8 mouse cellular contexts compared by ENCODE assay signal in genomic region chr10:117379908-117380307, GRCm38 (mm10). TPM values are rescaled to one million over a fixed set of nuclear protein-coding genes. Genes with fewer than 3 reads are reported as not detected.
DNase-seq lines count a peak whose midpoint lies in the region; ATAC-seq and TF ChIP-seq lines count a peak whose summit lies in the region.

Cpsf6 (minus strand) TSS chr10:117380015.

- no peaks in the 10 kb centered on the region for H3K9me3 ChIP-seq in lung, postnatal 0 days (ENCODE audit: low read length)
- no peaks in the 10 kb centered on the region for H3K9me3 ChIP-seq in embryonic facial prominence, embryonic 11.5 days (replicated peaks; ENCODE audit: control insufficient read depth, low read length)
- H3K9me3 ChIP-seq in heart, embryonic 11.5 days (replicated peaks; ENCODE audit: control insufficient read depth, low read length), result no peaks in the 10 kb centered on the region
- H3K9me3 ChIP-seq in midbrain, embryonic 15.5 days, result no peaks in the 10 kb centered on the region

- TF ChIP-seq CTCF in lung, postnatal 0 days (IDR thresholded peaks at IDR 0.05), result no peak

- DNase-seq in lung, postnatal 0 days (ENCODE audit: low spot score), result no peak
- DNase-seq in lung, adult 18-20 months, result no peak
- DNase-seq in embryonic facial prominence, embryonic 11.5 days (ENCODE audit: low spot score), result no peak
- DNase-seq in left cerebral cortex, adult 8-10 months (ENCODE audit: low spot score in 2 of 2), result no peak
- DNase-seq in urinary bladder, postnatal 36 days (ENCODE audit: low spot score in 2 of 2), result no peak
- DNase-seq in urinary bladder, adult 18-20 months (ENCODE audit: low spot score in 2 of 2), result no peak

- no peaks in the 10 kb centered on the region for H3K27me3 ChIP-seq in lung, postnatal 0 days (replicated peaks; ENCODE audit: insufficient read depth, low read length)
- H3K27me3 ChIP-seq in embryonic facial prominence, embryonic 11.5 days (ENCODE audit: control insufficient read depth, insufficient read depth, low read length), result no peaks in the 10 kb centered on the region
- H3K27me3 ChIP-seq in heart, embryonic 11.5 days (ENCODE audit: control insufficient read depth, insufficient read depth, low read length), result no peaks in the 10 kb centered on the region
- H3K27me3 ChIP-seq in midbrain, embryonic 15.5 days (replicated peaks), result no peaks in the 10 kb centered on the region

- no peak within 1 kb of the TSS for H3K27ac ChIP-seq in lung, postnatal 0 days (ENCODE audit: low read length)
- H3K27ac ChIP-seq in embryonic facial prominence, embryonic 11.5 days (replicated peaks; ENCODE audit: low read depth, low read length), result no peak within 1 kb of the TSS
- H3K27ac ChIP-seq in heart, embryonic 11.5 days (ENCODE audit: low read depth, low read length), result no peak within 1 kb of the TSS
- H3K27ac ChIP-seq in midbrain, embryonic 15.5 days, result no peak within 1 kb of the TSS

- H3K4me1 ChIP-seq in lung, postnatal 0 days (ENCODE audit: insufficient read depth, low read depth, low read length), result 0 out of 2 replicates have a peak, but pooled peaks cover 4% of the 10 kb centered on the region
- H3K4me1 ChIP-seq in embryonic facial prominence, embryonic 11.5 days (ENCODE audit: control insufficient read depth, insufficient read depth, low read length), result no peaks in the 10 kb centered on the region
- H3K4me1 ChIP-seq in heart, embryonic 11.5 days (ENCODE audit: control insufficient read depth, insufficient read depth, low read length), result no peaks in the 10 kb centered on the region
- peaks cover 10% of the 10 kb centered on the region for H3K4me1 ChIP-seq in midbrain, embryonic 15.5 days

- H3K4me2 ChIP-seq in lung, postnatal 0 days (replicated peaks; ENCODE audit: low read depth, low read length), result no peak within 1 kb of the TSS
- H3K4me2 ChIP-seq in embryonic facial prominence, embryonic 11.5 days (ENCODE audit: low read depth, low read length), result no peak within 1 kb of the TSS
- no peak within 1 kb of the TSS for H3K4me2 ChIP-seq in heart, embryonic 11.5 days
- H3K4me2 ChIP-seq in midbrain, embryonic 15.5 days, result no peak within 1 kb of the TSS

- H3K9ac ChIP-seq in lung, postnatal 0 days (replicated peaks; ENCODE audit: low read depth), result no peak within 1 kb of the TSS
- H3K9ac ChIP-seq in embryonic facial prominence, embryonic 11.5 days (replicated peaks; ENCODE audit: low read length), result no peak within 1 kb of the TSS
- no peak within 1 kb of the TSS for H3K9ac ChIP-seq in heart, embryonic 11.5 days (ENCODE audit: low read depth, low read length)
- no peak within 1 kb of the TSS for H3K9ac ChIP-seq in midbrain, embryonic 15.5 days

- no peak for TF ChIP-seq EP300 in lung, postnatal 0 days (IDR thresholded peaks at IDR 0.05)

- no peak for ATAC-seq in lung, postnatal 0 days
- no peak for ATAC-seq in embryonic facial prominence, embryonic 11.5 days (replicated peaks; ENCODE audit: insufficient number of reproducible peaks, low FRiP score, low TSS enrichment, low read depth)
- ATAC-seq in heart, embryonic 11.5 days (replicated peaks; ENCODE audit: insufficient number of reproducible peaks, low FRiP score, low TSS enrichment), result no peak
- no peak for ATAC-seq in midbrain, embryonic 15.5 days (replicated peaks)

- no peak within 1 kb of the TSS for H3K4me3 ChIP-seq in lung, postnatal 0 days (ENCODE audit: low read depth, low read length)
- H3K4me3 ChIP-seq in embryonic facial prominence, embryonic 11.5 days (ENCODE audit: low read depth, low read length), result no peak within 1 kb of the TSS
- H3K4me3 ChIP-seq in heart, embryonic 11.5 days (ENCODE audit: low read depth, low read length), result no peak within 1 kb of the TSS
- no peak within 1 kb of the TSS for H3K4me3 ChIP-seq in midbrain, embryonic 15.5 days

- 78% methylated on average over 6 of the region's 6 CpGs for WGBS in lung, postnatal 0 days
- WGBS in embryonic facial prominence, embryonic 11.5 days, result 85% methylated on average over 6 of the region's 6 CpGs
- WGBS in heart, embryonic 11.5 days (ENCODE audit: insufficient replicate concordance), result 77% methylated on average over 6 of the region's 6 CpGs
- 91% methylated on average over 6 of the region's 6 CpGs for WGBS in midbrain, embryonic 15.5 days

- no peaks in the 10 kb centered on the region for H3K36me3 ChIP-seq in lung, postnatal 0 days (ENCODE audit: insufficient read depth, low read length)
- no peaks in the 10 kb centered on the region for H3K36me3 ChIP-seq in embryonic facial prominence, embryonic 11.5 days (replicated peaks; ENCODE audit: control insufficient read depth, insufficient read depth, low read depth, low read length)
- H3K36me3 ChIP-seq in heart, embryonic 11.5 days (ENCODE audit: control insufficient read depth, insufficient read depth, low read length), result no peaks in the 10 kb centered on the region
- H3K36me3 ChIP-seq in midbrain, embryonic 15.5 days (replicated peaks), result no peaks in the 10 kb centered on the region

RNA-seq across cellular contexts. Expression of gene Cpsf6, which starts in this region (rescaled TPM):
- 61.0 and 67.6 TPM in 2 replicates for polyA plus RNA-seq in lung, postnatal 0 days (2015; fragmentation: Nextera tagmentation; extraction: Ambion mirVana)
- polyA plus RNA-seq in embryonic facial prominence, embryonic 11.5 days (2014; fragmentation: Nextera tagmentation; extraction: Ambion mirVana), result 212 and 223 TPM in 2 replicates
- polyA plus RNA-seq in heart, embryonic 11.5 days (2014; fragmentation: Nextera tagmentation; extraction: Ambion mirVana), result 97.9 and 117 TPM in 2 replicates
- total RNA-seq in left cerebral cortex, adult 8-10 months (2022), result 100 to 1,000 TPM in 2 of 4 experiments, 10 to 100 TPM in 2; 86.2 to 103 (median 96.1) TPM
- 148 and 154 TPM in 2 replicates for polyA plus RNA-seq in midbrain, embryonic 15.5 days (2015; fragmentation: Nextera tagmentation; extraction: Ambion mirVana)
